Mouse (Mus musculus) MEL (cell line): ENCODE data around the gene Cd276. TPM values are rescaled to one million over a fixed set of nuclear protein-coding genes. Genes with fewer than 3 reads are reported as not detected.

Experiments
- DNase-seq: peaks from one replicate; pipeline ENCODE4 v3.0.0; 2011; ENCODE audit warnings: low read depth, low spot score
- H3K27ac ChIP-seq: 2 replicates; pipeline ENCODE4 v1.5.1; 2012; ENCODE audit warnings: low read depth, mild to moderate bottlenecking, control low read depth, low read length, moderate library complexity; ENCODE audit not compliant: control insufficient read depth
- H3K27me3 ChIP-seq, 2 experiments: fragments of 150-350 bp in 1 of 2; sonication (generic) in 1 of 2; 2 replicates each; pipeline ENCODE4 v1.6.1; 2012; ENCODE audit warnings: low read length in 2 of 2, mild to moderate bottlenecking in 2 of 2, improper control_type of control experiment in 1 of 2, moderate library complexity in 1 of 2; ENCODE audit not compliant: insufficient read depth in 2 of 2, control insufficient read depth in 1 of 2
- H3K36me3 ChIP-seq, 2 experiments: 2 replicates each; pipeline ENCODE4 v1.6.1; 2012 to 2014; ENCODE audit warnings: low read length in 2 of 2, improper control_type of control experiment in 1 of 2, inconsistent platforms in 1 of 2, mild to moderate bottlenecking in 1 of 2; ENCODE audit not compliant: insufficient read depth in 2 of 2, control insufficient read depth in 1 of 2
- H3K4me1 ChIP-seq, 2 experiments: fragments of 150-350 bp in 1 of 2; sonication (generic) in 1 of 2; 2 replicates each; pipeline ENCODE4 v1.6.1; 2012; ENCODE audit warnings: low read length in 2 of 2, improper control_type of control experiment in 1 of 2, mild to moderate bottlenecking in 1 of 2; ENCODE audit not compliant: insufficient read depth in 2 of 2, control insufficient read depth in 1 of 2
- H3K4me3 ChIP-seq, 2 experiments: fragments of 150-350 bp in 1 of 2; sonication (generic) in 1 of 2; 2 replicates each; pipeline ENCODE4 v1.5.1; 2012; ENCODE audit warnings: low read depth in 2 of 2, low read length in 2 of 2, mild to moderate bottlenecking in 2 of 2, moderate library complexity in 2 of 2, control low read depth in 1 of 2, improper control_type of control experiment in 1 of 2; ENCODE audit not compliant: control insufficient read depth in 1 of 2, insufficient read depth in 1 of 2
- H3K79me2 ChIP-seq: 2 replicates; pipeline ENCODE4 v1.6.1; 2012; ENCODE audit warnings: mild to moderate bottlenecking, low read length, moderate library complexity; ENCODE audit not compliant: control insufficient read depth, poor library complexity, insufficient read depth
- H3K9ac ChIP-seq: 2 replicates; pipeline ENCODE4 v1.6.1; 2012; ENCODE audit warnings: low read depth, mild to moderate bottlenecking, control low read depth, low read length, moderate library complexity; ENCODE audit not compliant: control insufficient read depth, poor library complexity, severe bottlenecking
- H3K9me3 ChIP-seq: fragments of 150-350 bp; sonication (generic); replicated peaks from 2 replicates; pipeline ENCODE4 v1.6.1; 2012; ENCODE audit warnings: mild to moderate bottlenecking, low read length, improper control_type of control experiment, moderate library complexity; ENCODE audit not compliant: insufficient read depth
- BHLHE40 ChIP-seq: IDR thresholded peaks from 2 replicates; pipeline ENCODE4 v1.6.1; 2012; ENCODE audit warnings: low read depth, mild to moderate bottlenecking, inconsistent platforms, low read length, improper control_type of control experiment, borderline replicate concordance
- CHD2 ChIP-seq: IDR thresholded peaks from 2 replicates; pipeline ENCODE4 v1.6.1; 2011; ENCODE audit warnings: low read length, improper control_type of control experiment
- CTCF ChIP-seq, 3 experiments: IDR thresholded peaks in 2 of 3; conservative IDR thresholded peaks in 1 of 3; 2 replicates each; pipeline ENCODE4 v1.5.1; 2011 to 2012; ENCODE audit warnings: low read length in 3 of 3, low read depth in 2 of 3, mild to moderate bottlenecking in 2 of 3, improper control_type of control experiment in 1 of 3, inconsistent platforms in 1 of 3, mixed read lengths in 1 of 3, moderate library complexity in 1 of 3; ENCODE audit not compliant: control insufficient read depth in 1 of 3, insufficient read depth in 1 of 3, poor library complexity in 1 of 3, severe bottlenecking in 1 of 3
- E2F4 ChIP-seq: IDR thresholded peaks from 2 replicates; pipeline ENCODE4 v1.6.1; 2011; ENCODE audit warnings: low read depth, low read length, improper control_type of control experiment, borderline replicate concordance
- EP300 ChIP-seq, 2 experiments: IDR thresholded peaks; 2 replicates each; pipeline ENCODE4 v1.6.1; 2011; ENCODE audit warnings: improper control_type of control experiment in 2 of 2, low read length in 2 of 2, low read depth in 1 of 2, mild to moderate bottlenecking in 1 of 2
- ETS1 ChIP-seq: IDR thresholded peaks from 2 replicates; pipeline ENCODE4 v1.6.1; 2012; ENCODE audit warnings: low read depth, mild to moderate bottlenecking, inconsistent platforms, low read length, improper control_type of control experiment, moderate library complexity
- GATA1 ChIP-seq: IDR thresholded peaks from 2 replicates; pipeline ENCODE4 v1.6.1; 2011; ENCODE audit warnings: low read depth, low read length, improper control_type of control experiment
- HCFC1 ChIP-seq: IDR thresholded peaks from 2 replicates; pipeline ENCODE4 v1.6.1; 2012; ENCODE audit warnings: low read depth, mild to moderate bottlenecking, inconsistent platforms, low read length, improper control_type of control experiment, moderate library complexity
- JUND ChIP-seq: IDR thresholded peaks from 2 replicates; pipeline ENCODE4 v1.6.1; 2011; ENCODE audit warnings: low read depth, mild to moderate bottlenecking, improper control_type of control experiment, low read length
- MEF2A ChIP-seq: IDR thresholded peaks from 2 replicates; pipeline ENCODE4 v1.6.1; 2014; ENCODE audit warnings: low read depth, mild to moderate bottlenecking, inconsistent platforms, low read length, improper control_type of control experiment; ENCODE audit not compliant: poor library complexity, insufficient replicate concordance, severe bottlenecking; ENCODE audit errors: extremely low read depth
- MXI1 ChIP-seq: IDR thresholded peaks from 2 replicates; pipeline ENCODE4 v1.6.1; 2011; ENCODE audit warnings: mild to moderate bottlenecking, low read depth, low read length, improper control_type of control experiment
- NELFE ChIP-seq: IDR thresholded peaks from 2 replicates; pipeline ENCODE4 v1.6.1; 2011; ENCODE audit warnings: low read depth, low read length, improper control_type of control experiment
- NRF1 ChIP-seq: IDR thresholded peaks from 2 replicates; pipeline ENCODE4 v1.6.1; 2014; ENCODE audit warnings: low read depth, mild to moderate bottlenecking, inconsistent platforms, low read length, improper control_type of control experiment, moderate library complexity; ENCODE audit not compliant: poor library complexity, insufficient read depth, severe bottlenecking
- POLR2AphosphoS2 ChIP-seq: IDR thresholded peaks from 2 replicates; pipeline ENCODE4 v1.6.1; 2011; ENCODE audit warnings: low read length, improper control_type of control experiment
- POLR2AphosphoS5 ChIP-seq: IDR thresholded peaks from 2 replicates; pipeline ENCODE4 v1.6.1; 2012; ENCODE audit warnings: low read depth, borderline replicate concordance, mild to moderate bottlenecking, inconsistent platforms, low read length, moderate library complexity, mixed read lengths
- RAD21 ChIP-seq: IDR thresholded peaks from 2 replicates; pipeline ENCODE4 v1.6.1; 2011; ENCODE audit warnings: mild to moderate bottlenecking, low read depth, low read length, improper control_type of control experiment
- SIN3A ChIP-seq: IDR thresholded peaks from 2 replicates; pipeline ENCODE4 v1.6.1; 2012; ENCODE audit warnings: low read length, improper control_type of control experiment, inconsistent platforms
- TAL1 ChIP-seq: IDR thresholded peaks from 2 replicates; pipeline ENCODE4 v1.6.1; 2012; ENCODE audit warnings: mild to moderate bottlenecking, inconsistent platforms, low read length, moderate library complexity, mixed read lengths
- TCF12 ChIP-seq: IDR thresholded peaks from 2 replicates; pipeline ENCODE4 v1.6.1; 2014; ENCODE audit warnings: low read depth, mild to moderate bottlenecking, inconsistent platforms, low read length, improper control_type of control experiment, moderate library complexity
- UBTF ChIP-seq: IDR thresholded peaks from 2 replicates; pipeline ENCODE4 v1.6.1; 2012; ENCODE audit warnings: low read depth, mild to moderate bottlenecking, inconsistent platforms, low read length, improper control_type of control experiment, moderate library complexity, borderline replicate concordance; ENCODE audit not compliant: insufficient read depth
- USF2 ChIP-seq, 2 experiments: IDR thresholded peaks; 2 replicates each; pipeline ENCODE4 v1.6.1; 2011 to 2012; ENCODE audit warnings: improper control_type of control experiment in 2 of 2, low read length in 2 of 2, borderline replicate concordance in 1 of 2, inconsistent platforms in 1 of 2, low read depth in 1 of 2, mild to moderate bottlenecking in 1 of 2; ENCODE audit not compliant: insufficient read depth in 1 of 2
- ZC3H11A ChIP-seq: IDR thresholded peaks from 2 replicates; pipeline ENCODE4 v1.6.1; 2012; ENCODE audit warnings: low read depth, mild to moderate bottlenecking, inconsistent platforms, low read length, improper control_type of control experiment
- ZMIZ1 ChIP-seq: IDR thresholded peaks from 2 replicates; pipeline ENCODE4 v1.6.1; 2012; ENCODE audit warnings: low read depth, mild to moderate bottlenecking, inconsistent platforms, low read length, improper control_type of control experiment, moderate library complexity
- ZNF384 ChIP-seq: IDR thresholded peaks from 2 replicates; pipeline ENCODE4 v1.6.1; 2012; ENCODE audit warnings: low read depth, mild to moderate bottlenecking, inconsistent platforms, low read length, improper control_type of control experiment
- polyA plus RNA-seq, 2 experiments: library from polyadenylated mRNA; stranded (reverse) in 1 of 2; unstranded in 1 of 2; fragments of >175 nt in 1 of 2; fragments of >200 nt in 1 of 2; gene quantifications; 2 replicates each; pipeline versions ENCODE4 v1.2.1 to v1.2.4; 2012; ENCODE audit warnings: low replicate concordance in 2 of 2, low read depth in 1 of 2; ENCODE audit not compliant: insufficient read length in 2 of 2, insufficient read depth in 1 of 2, missing spikeins in 1 of 2
- total RNA-seq: library from RNA; depleted of rRNA; stranded (reverse); fragments of 300-350 nt; gene quantifications from 2 replicates; pipeline ENCODE4 v1.2.3, GENCODE M21; 2012

Gene Cd276
- total and polyA plus RNA-seq, 3 experiments: 0.12 to 3.6 TPM; not detected in 1

DNA sequence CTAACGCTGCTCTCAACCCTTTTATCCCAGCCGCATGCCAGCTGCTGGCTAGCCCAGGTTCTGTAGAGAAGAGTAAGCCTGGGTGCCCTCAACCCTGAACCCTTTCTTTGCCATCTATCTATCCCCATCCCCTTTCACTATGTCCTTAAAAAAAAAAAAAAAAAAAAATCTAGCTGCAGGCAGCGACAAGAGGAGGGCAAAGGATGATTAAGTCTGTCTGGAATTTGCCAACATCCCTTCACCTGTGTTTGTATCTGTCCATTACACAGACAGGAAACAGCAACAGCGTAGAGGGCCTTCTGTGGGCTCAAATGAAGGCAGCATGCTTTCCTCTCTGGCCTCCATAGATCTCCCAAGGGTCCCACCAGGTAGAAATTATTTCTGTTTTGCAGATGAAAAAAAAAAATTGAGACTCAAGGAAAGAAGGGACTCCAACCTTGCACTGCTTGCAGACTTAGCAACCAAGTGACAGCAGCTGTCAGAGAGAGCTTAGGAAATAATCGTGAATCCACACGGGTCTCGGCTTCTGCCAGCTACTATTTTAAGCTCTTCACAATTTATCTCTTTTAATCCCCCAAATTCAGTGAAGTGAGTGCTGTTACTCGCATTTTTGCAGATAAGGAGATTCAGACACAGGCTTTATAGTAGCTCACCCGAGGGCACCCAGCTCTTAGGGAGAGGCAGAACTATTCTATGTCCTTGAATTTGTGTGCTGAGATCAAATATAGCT lies 613 bp upstream of the Cd276 start:
- Histone ChIP-seq H3K4me3 (peak overlapping the region; percentile 61 to 70; a peak in 3 of 4 replicates), H3K9me3 (no peaks in the 10 kb centered on the region), H3K27ac (no peak overlapping the region), H3K4me1 (peaks cover 11 to 30% of the 10 kb centered on the region in 2 experiments), H3K79me2 (no peaks in the 10 kb centered on the region), H3K27me3 (peaks cover 0 to 3% of the 10 kb centered on the region in 2 experiments; a peak in 1 of 4 replicates), H3K9ac (peak overlapping the region; percentile 63), H3K36me3 (peaks cover 0 to 26% of the 10 kb centered on the region in 2 experiments; a peak in 2 of 4 replicates)
- DNase-seq: peak; percentile 61
- TF ChIP-seq ETS1: peak; percentile 57; the same call in 1 of the 2 replicates
- TF ChIP-seq UBTF: no peak
- peak in 1 of 2 experiments; percentile 45; a peak in 1 of 4 replicates for TF ChIP-seq EP300 (IDR thresholded peaks at IDR 0.05; ENCODE audit: low read depth in 1 of 2, low read length in 2 of 2)
- peak; percentile 61; the same call in 1 of the 2 replicates for TF ChIP-seq GATA1
- TF ChIP-seq POLR2AphosphoS2: no peak
- TF ChIP-seq RAD21: no peak
- no peak for TF ChIP-seq E2F4
- no peak for TF ChIP-seq TAL1
- peak; percentile 45; the same call in 1 of the 2 replicates for TF ChIP-seq MXI1
- no peak for TF ChIP-seq CHD2
- peak; percentile 60 for TF ChIP-seq ZNF384
- TF ChIP-seq NRF1: no peak
- no peak for TF ChIP-seq USF2 (IDR thresholded peaks at IDR 0.05; ENCODE audit: borderline replicate concordance in 1 of 2, insufficient read depth in 1 of 2, low read depth in 1 of 2, low read length in 2 of 2)
- TF ChIP-seq MEF2A: peak; percentile 86; the same call in 1 of the 2 replicates
- TF ChIP-seq BHLHE40: peak; percentile 15; the same call in 1 of the 2 replicates
- TF ChIP-seq SIN3A: peak; percentile 38
- no peak for TF ChIP-seq ZC3H11A
- TF ChIP-seq JUND: no peak
- TF ChIP-seq POLR2AphosphoS5: no peak
- 0 out of 2 replicates have a peak, but pooled peaks have one; percentile 27 for TF ChIP-seq TCF12
- TF ChIP-seq CTCF (IDR thresholded peaks at IDR 0.05 in 2 of 3, conservative IDR thresholded peaks at IDR 0.05 in 1 of 3; ENCODE audit: control insufficient read depth in 1 of 3, insufficient read depth in 1 of 3, low read depth in 2 of 3, low read length in 3 of 3, poor library complexity in 1 of 3, severe bottlenecking in 1 of 3): no peak
- TF ChIP-seq ZMIZ1: no peak
- no peak for TF ChIP-seq HCFC1
- TF ChIP-seq NELFE: no peak
